Mouse (Mus musculus): Measurements from ENCODE around the gene Gm525. TPM values are rescaled to one million over a fixed set of nuclear protein-coding genes. Genes with fewer than 3 reads are reported as not detected.
A peak's percentile ranks its signal among the peaks of the same experiment; 100 is the strongest.

Gene Gm525
- polyA plus RNA-seq, 1 experiment from 2014 or later, result not detected

GRCm38 (mm10) chr11:89068649-89069048, 5.0 kb upstream of the Gm525 start:
- Histone ChIP-seq H3K9ac (no peak overlapping the region), H3K27me3 (ENCODE audit: insufficient read depth, low read length) (no peaks in the 10 kb centered on the region), H3K4me2 (no peak overlapping the region), H3K4me3 (ENCODE audit: low read depth, low read length) (no peak overlapping the region), H3K27ac (ENCODE audit: low read depth) (peak overlapping the region; percentile 5; the same call in 1 of the 2 replicates), H3K36me3 (ENCODE audit: insufficient read depth) (no peaks in the 10 kb centered on the region), H3K9me3 (ENCODE audit: low read depth, low read length) (no peaks in the 10 kb centered on the region), H3K4me1 (ENCODE audit: insufficient read depth) (no peaks in the 10 kb centered on the region)
- no peak for TF ChIP-seq CTCF (IDR thresholded peaks at IDR 0.05; ENCODE audit: low read depth)
- no peak for ATAC-seq (ENCODE audit: insufficient read depth)
- 80% methylated on average over 14 of the region's 14 CpGs for whole genome bisulfite sequencing
- no peak for DNase-seq

GRCm38 (mm10) chr11:89069303-89069702, 4.3 kb upstream of the Gm525 start:
- no peak for ATAC-seq (ENCODE audit: insufficient read depth)

GRCm38 (mm10) chr11:89071522-89071921, 2.1 kb upstream of the Gm525 start:
- no peak overlapping the region for H3K9ac ChIP-seq
- no peak for TF ChIP-seq CTCF (IDR thresholded peaks at IDR 0.05; ENCODE audit: low read depth)
- 60% methylated on average over 5 of the region's 5 CpGs for WGBS
- DNase-seq (no peak), ATAC-seq (ENCODE audit: insufficient read depth) (no peak)
- H3K4me2 ChIP-seq, result no peak overlapping the region
- H3K9me3 ChIP-seq (ENCODE audit: low read depth, low read length), result no peaks in the 10 kb centered on the region
- H3K4me3 ChIP-seq (ENCODE audit: low read depth, low read length), result no peak overlapping the region
- H3K27me3 ChIP-seq (ENCODE audit: insufficient read depth, low read length), result no peaks in the 10 kb centered on the region
- no peaks in the 10 kb centered on the region for H3K4me1 ChIP-seq (ENCODE audit: insufficient read depth)
- no peak overlapping the region for H3K27ac ChIP-seq (ENCODE audit: low read depth)
- H3K36me3 ChIP-seq (ENCODE audit: insufficient read depth), result no peaks in the 10 kb centered on the region

More at GRCm38 (mm10) chr11:89069303-89069702, 4.3 kb upstream of the Gm525 start:
- no peaks in the 10 kb centered on the region for H3K27me3 ChIP-seq (ENCODE audit: insufficient read depth, low read length)
- 25% methylated on average over 6 of the region's 6 CpGs for WGBS
- H3K4me2 ChIP-seq, result no peak overlapping the region
- no peak overlapping the region for H3K9ac ChIP-seq
- H3K4me1 ChIP-seq (ENCODE audit: insufficient read depth), result no peaks in the 10 kb centered on the region
- no peaks in the 10 kb centered on the region for H3K9me3 ChIP-seq (ENCODE audit: low read depth, low read length)
- peak; percentile 84 for DNase-seq
- H3K27ac ChIP-seq (ENCODE audit: low read depth), result no peak overlapping the region
- no peak overlapping the region for H3K4me3 ChIP-seq (ENCODE audit: low read depth, low read length)
- H3K36me3 ChIP-seq (ENCODE audit: insufficient read depth), result no peaks in the 10 kb centered on the region
- peak; percentile 86 for TF ChIP-seq CTCF (IDR thresholded peaks at IDR 0.05; ENCODE audit: low read depth)

- H3K27ac ChIP-seq (ENCODE audit: low read depth), result no peak overlapping the region
- TF ChIP-seq CTCF (IDR thresholded peaks at IDR 0.05; ENCODE audit: low read depth), result no peak
- 70% methylated on average over 19 of the region's 19 CpGs for WGBS
Observed at GRCm38 (mm10) chr11:89074783-89075413, 1.3 kb downstream of the Gm525 start.

GRCm38 (mm10) chr11:89076370-89076821, 2.8 kb downstream of the Gm525 start:
- WGBS, result 53% methylated on average over 4 of the region's 4 CpGs

More at GRCm38 (mm10) chr11:89074783-89075413, 1.3 kb downstream of the Gm525 start:
- DNase-seq, result no peak
- no peaks in the 10 kb centered on the region for H3K27me3 ChIP-seq (ENCODE audit: insufficient read depth, low read length)
- H3K9ac ChIP-seq, result no peak overlapping the region
- H3K4me3 ChIP-seq (ENCODE audit: low read depth, low read length), result no peak overlapping the region
- no peaks in the 10 kb centered on the region for H3K9me3 ChIP-seq (ENCODE audit: low read depth, low read length)
- no peaks in the 10 kb centered on the region for H3K36me3 ChIP-seq (ENCODE audit: insufficient read depth)
- no peak for ATAC-seq (ENCODE audit: insufficient read depth)
- H3K4me1 ChIP-seq (ENCODE audit: insufficient read depth), result no peaks in the 10 kb centered on the region
- H3K4me2 ChIP-seq, result no peak overlapping the region

GRCm38 (mm10) chr11:89077601-89078000, 4.0 kb downstream of the Gm525 start:
- Histone ChIP-seq H3K27me3 (ENCODE audit: insufficient read depth, low read length) (no peaks in the 10 kb centered on the region), H3K4me3 (ENCODE audit: low read depth, low read length) (no peak overlapping the region), H3K4me2 (no peak overlapping the region), H3K36me3 (ENCODE audit: insufficient read depth) (no peaks in the 10 kb centered on the region), H3K27ac (ENCODE audit: low read depth) (no peak overlapping the region), H3K4me1 (ENCODE audit: insufficient read depth) (no peaks in the 10 kb centered on the region), H3K9me3 (ENCODE audit: low read depth, low read length) (no peaks in the 10 kb centered on the region), H3K9ac (no peak overlapping the region)
- no peak for DNase-seq
- WGBS, result 73% methylated on average over 8 of the region's 8 CpGs
- ATAC-seq (ENCODE audit: insufficient read depth), result no peak
- TF ChIP-seq CTCF (IDR thresholded peaks at IDR 0.05; ENCODE audit: low read depth), result no peak

More at GRCm38 (mm10) chr11:89076370-89076821, 2.8 kb downstream of the Gm525 start:
- H3K4me3 ChIP-seq (ENCODE audit: low read depth, low read length), result no peak overlapping the region
- no peaks in the 10 kb centered on the region for H3K4me1 ChIP-seq (ENCODE audit: insufficient read depth)
- ATAC-seq (ENCODE audit: insufficient read depth) (no peak), DNase-seq (peak; percentile 22)
- H3K9me3 ChIP-seq (ENCODE audit: low read depth, low read length), result no peaks in the 10 kb centered on the region
- H3K4me2 ChIP-seq, result no peak overlapping the region
- H3K27ac ChIP-seq (ENCODE audit: low read depth), result no peak overlapping the region
- H3K27me3 ChIP-seq (ENCODE audit: insufficient read depth, low read length), result no peaks in the 10 kb centered on the region
- no peak overlapping the region for H3K9ac ChIP-seq
- TF ChIP-seq CTCF (IDR thresholded peaks at IDR 0.05; ENCODE audit: low read depth), result peak; percentile 7; the same call in 1 of the 2 replicates
- no peaks in the 10 kb centered on the region for H3K36me3 ChIP-seq (ENCODE audit: insufficient read depth)

- TF ChIP-seq CTCF (IDR thresholded peaks at IDR 0.05; ENCODE audit: low read depth), result no peak
Observed at GRCm38 (mm10) chr11:89078305-89078704, 4.7 kb downstream of the Gm525 start.

More at GRCm38 (mm10) chr11:89078305-89078704, 4.7 kb downstream of the Gm525 start:
- H3K9me3 ChIP-seq (ENCODE audit: low read depth, low read length), result no peaks in the 10 kb centered on the region
- WGBS, result 81% methylated on average over 3 of the region's 3 CpGs
- no peak overlapping the region for H3K9ac ChIP-seq
- H3K27me3 ChIP-seq (ENCODE audit: insufficient read depth, low read length), result no peaks in the 10 kb centered on the region
- H3K36me3 ChIP-seq (ENCODE audit: insufficient read depth), result no peaks in the 10 kb centered on the region
- ATAC-seq (ENCODE audit: insufficient read depth) (no peak), DNase-seq (no peak)
- H3K4me3 ChIP-seq (ENCODE audit: low read depth, low read length), result no peak overlapping the region
- H3K27ac ChIP-seq (ENCODE audit: low read depth), result no peak overlapping the region
- H3K4me2 ChIP-seq, result no peak overlapping the region
- H3K4me1 ChIP-seq (ENCODE audit: insufficient read depth), result no peaks in the 10 kb centered on the region
